Mouse (Mus musculus) liver, embryonic 13.5 days (tissue): ENCODE measurements around the gene Lrrc4c. TPM values are rescaled to one million over a fixed set of nuclear protein-coding genes. Genes with fewer than 3 reads are reported as not detected.

ENCODE experiments used
- ATAC-seq: fragments of 200-750 bp; cut with Nextera tagmentation; 2 replicates; pipeline ENCODE4 v1.8.0; 2017; ENCODE audit warnings: low read depth, mild to moderate bottlenecking, moderate number of reproducible peaks, moderate library complexity
- DNase-seq: peaks from one replicate; pipeline ENCODE4 v3.0.0; 2022
- H3K27ac ChIP-seq: fragments of 300-500 bp; sonication (generic); 2 replicates; pipeline ENCODE4 v1.5.1; 2015; ENCODE audit warnings: moderate library complexity, mild to moderate bottlenecking, inconsistent platforms
- H3K27me3 ChIP-seq: fragments of 300-500 bp; sonication (generic); 2 replicates; pipeline ENCODE4 v1.6.1; 2015; ENCODE audit warnings: mild to moderate bottlenecking, inconsistent platforms
- H3K36me3 ChIP-seq: fragments of 300-500 bp; sonication (generic); 2 replicates; pipeline ENCODE4 v1.6.1; 2015; ENCODE audit warnings: mild to moderate bottlenecking, inconsistent platforms
- H3K4me1 ChIP-seq: fragments of 300-500 bp; sonication (generic); replicated peaks from 2 replicates; pipeline ENCODE4 v1.6.1; 2015; ENCODE audit warnings: inconsistent platforms
- H3K4me2 ChIP-seq: fragments of 300-500 bp; sonication (generic); 2 replicates; pipeline ENCODE4 v1.6.1; 2015; ENCODE audit warnings: inconsistent platforms, mild to moderate bottlenecking, moderate library complexity
- H3K4me3 ChIP-seq: fragments of 300-500 bp; sonication (generic); replicated peaks from 2 replicates; pipeline ENCODE4 v1.5.1; 2015; ENCODE audit warnings: mild to moderate bottlenecking, inconsistent platforms
- H3K9ac ChIP-seq: fragments of 300-500 bp; sonication (generic); 2 replicates; pipeline ENCODE4 v1.6.1; 2015; ENCODE audit warnings: mild to moderate bottlenecking, inconsistent platforms
- H3K9me3 ChIP-seq: fragments of 300-500 bp; sonication (generic); replicated peaks from 2 replicates; pipeline ENCODE4 v1.6.1; 2016; ENCODE audit warnings: inconsistent platforms
- WGBS: fragments of 180-500 bp; shearing (Covaris S2); methylation state at CpG from one replicate; pipeline ENCODE4 v1.1.7; 2015; ENCODE audit not compliant: insufficient replicate concordance; 5-methylcytosine and 5-hydroxymethylcytosine counted together
- polyA plus RNA-seq: library from polyadenylated mRNA; unstranded; fragments of >200 nt; fragmentation: Nextera tagmentation; extraction: Ambion mirVana; gene quantifications from 2 replicates; pipeline ENCODE4 v1.2.1, GENCODE M21; 2015

Lrrc4c gene
- polyA plus RNA-seq, 1 experiment from 2014 or later = 0.13 TPM

- Histone ChIP-seq H3K4me3 (no peak overlapping the region), H3K9me3 (no peaks in the 10 kb centered on the region), H3K9ac (no peak overlapping the region), H3K27me3 (no peaks in the 10 kb centered on the region), H3K36me3 (no peaks in the 10 kb centered on the region), H3K4me1 (no peaks in the 10 kb centered on the region), H3K4me2 (no peak overlapping the region), H3K27ac (no peak overlapping the region)
- ATAC-seq (no peak), DNase-seq (no peak)
Observed at GRCm38 (mm10) chr2:97574921-97575320, 1257.0 kb downstream of the Lrrc4c start.

- 56% methylated on average over 2 of the region's 2 CpGs for WGBS
- Histone ChIP-seq H3K9ac (no peak overlapping the region), H3K4me1 (no peaks in the 10 kb centered on the region), H3K27ac (no peak overlapping the region), H3K4me2 (no peak overlapping the region), H3K9me3 (no peaks in the 10 kb centered on the region), H3K36me3 (no peaks in the 10 kb centered on the region), H3K4me3 (no peak overlapping the region), H3K27me3 (no peaks in the 10 kb centered on the region)
- no peak for ATAC-seq
- DNase-seq = no peak
Observed at GRCm38 (mm10) chr2:97581132-97581531, 1263.2 kb downstream of the Lrrc4c start.

- ATAC-seq (no peak), DNase-seq (no peak)
- Histone ChIP-seq H3K4me3 (no peak overlapping the region), H3K4me2 (no peak overlapping the region), H3K9me3 (no peaks in the 10 kb centered on the region), H3K36me3 (no peaks in the 10 kb centered on the region), H3K27ac (no peak overlapping the region), H3K9ac (no peak overlapping the region), H3K4me1 (no peaks in the 10 kb centered on the region), H3K27me3 (no peaks in the 10 kb centered on the region)
- 74% methylated on average over 3 of the region's 3 CpGs for WGBS
Observed at GRCm38 (mm10) chr2:97586322-97586721, 1268.4 kb downstream of the Lrrc4c start.

GRCm38 (mm10) chr2:97590563-97590962 lies 1272.6 kb downstream of the Lrrc4c start:
- ATAC-seq = no peak

GRCm38 (mm10) chr2:97604182-97604581 lies 1286.2 kb downstream of the Lrrc4c start:
- H3K4me2 ChIP-seq = no peak overlapping the region
- H3K9ac ChIP-seq = no peak overlapping the region
- no peak for DNase-seq
- H3K4me1 ChIP-seq = no peaks in the 10 kb centered on the region
- no peaks in the 10 kb centered on the region for H3K36me3 ChIP-seq
- no peak for ATAC-seq
- 49% methylated on average over 3 of the region's 3 CpGs for WGBS
- no peaks in the 10 kb centered on the region for H3K27me3 ChIP-seq
- H3K27ac ChIP-seq = no peak overlapping the region
- H3K9me3 ChIP-seq = no peaks in the 10 kb centered on the region
- H3K4me3 ChIP-seq = no peak overlapping the region

More at GRCm38 (mm10) chr2:97590563-97590962, 1272.6 kb downstream of the Lrrc4c start:
- no peaks in the 10 kb centered on the region for H3K36me3 ChIP-seq
- no peak overlapping the region for H3K4me3 ChIP-seq
- DNase-seq = no peak
- WGBS = 67% methylated on average over 3 of the region's 3 CpGs
- H3K9ac ChIP-seq = no peak overlapping the region
- H3K27ac ChIP-seq = no peak overlapping the region
- no peaks in the 10 kb centered on the region for H3K27me3 ChIP-seq
- H3K4me2 ChIP-seq = no peak overlapping the region
- H3K4me1 ChIP-seq = no peaks in the 10 kb centered on the region
- H3K9me3 ChIP-seq = no peaks in the 10 kb centered on the region

GRCm38 (mm10) chr2:97604688-97605215 lies 1286.8 kb downstream of the Lrrc4c start:
- DNase-seq (no peak), ATAC-seq (no peak)
- WGBS = 58% methylated on average over 3 of the region's 3 CpGs

GRCm38 (mm10) chr2:97609436-97609835 lies 1291.5 kb downstream of the Lrrc4c start:
- H3K9ac ChIP-seq = no peak overlapping the region
- H3K36me3 ChIP-seq = no peaks in the 10 kb centered on the region
- H3K4me2 ChIP-seq = no peak overlapping the region
- DNase-seq (no peak), ATAC-seq (no peak)
- no peaks in the 10 kb centered on the region for H3K9me3 ChIP-seq
- no peak overlapping the region for H3K4me3 ChIP-seq
- no peaks in the 10 kb centered on the region for H3K4me1 ChIP-seq
- no peaks in the 10 kb centered on the region for H3K27me3 ChIP-seq
- H3K27ac ChIP-seq = no peak overlapping the region

More at GRCm38 (mm10) chr2:97604688-97605215, 1286.8 kb downstream of the Lrrc4c start:
- no peaks in the 10 kb centered on the region for H3K36me3 ChIP-seq
- no peaks in the 10 kb centered on the region for H3K9me3 ChIP-seq
- no peak overlapping the region for H3K27ac ChIP-seq
- H3K9ac ChIP-seq = no peak overlapping the region
- no peak overlapping the region for H3K4me2 ChIP-seq
- H3K4me3 ChIP-seq = no peak overlapping the region
- H3K4me1 ChIP-seq = no peaks in the 10 kb centered on the region
- no peaks in the 10 kb centered on the region for H3K27me3 ChIP-seq

- Histone ChIP-seq H3K4me1 (no peaks in the 10 kb centered on the region), H3K4me3 (no peak overlapping the region), H3K27me3 (no peaks in the 10 kb centered on the region), H3K4me2 (no peak overlapping the region), H3K9ac (no peak overlapping the region), H3K36me3 (no peaks in the 10 kb centered on the region), H3K27ac (no peak overlapping the region), H3K9me3 (no peaks in the 10 kb centered on the region)
- ATAC-seq (no peak), DNase-seq (no peak)
- 75% methylated on average over 2 of the region's 2 CpGs for WGBS
Observed at GRCm38 (mm10) chr2:97610566-97610965, 1292.6 kb downstream of the Lrrc4c start.

- ATAC-seq (no peak), DNase-seq (no peak)
- no peak overlapping the region for H3K9ac ChIP-seq
- no peaks in the 10 kb centered on the region for H3K9me3 ChIP-seq
- H3K4me3 ChIP-seq = no peak overlapping the region
- H3K27ac ChIP-seq = no peak overlapping the region
- H3K27me3 ChIP-seq = no peaks in the 10 kb centered on the region
- H3K4me2 ChIP-seq = no peak overlapping the region
- no peaks in the 10 kb centered on the region for H3K36me3 ChIP-seq
- 72% methylated on average over 2 of the region's 2 CpGs for WGBS
- H3K4me1 ChIP-seq = no peaks in the 10 kb centered on the region
Observed at GRCm38 (mm10) chr2:97614724-97615123, 1296.8 kb downstream of the Lrrc4c start.

GRCm38 (mm10) chr2:97618589-97618988 lies 1300.6 kb downstream of the Lrrc4c start:
- Histone ChIP-seq H3K9me3 (no peaks in the 10 kb centered on the region), H3K27ac (no peak overlapping the region), H3K9ac (no peak overlapping the region), H3K36me3 (no peaks in the 10 kb centered on the region), H3K4me2 (no peak overlapping the region), H3K4me1 (no peaks in the 10 kb centered on the region), H3K27me3 (no peaks in the 10 kb centered on the region), H3K4me3 (no peak overlapping the region)
- no peak for DNase-seq
- no peak for ATAC-seq
- WGBS = 69% methylated on average over 1 of the region's 1 CpGs

- H3K27ac ChIP-seq = no peak overlapping the region
- DNase-seq (no peak), ATAC-seq (no peak)
- WGBS = 62% methylated on average over 2 of the region's 2 CpGs
- no peak overlapping the region for H3K4me3 ChIP-seq
- no peak overlapping the region for H3K9ac ChIP-seq
- H3K27me3 ChIP-seq = no peaks in the 10 kb centered on the region
- H3K4me2 ChIP-seq = no peak overlapping the region
- no peaks in the 10 kb centered on the region for H3K4me1 ChIP-seq
- no peaks in the 10 kb centered on the region for H3K9me3 ChIP-seq
- H3K36me3 ChIP-seq = no peaks in the 10 kb centered on the region
Observed at GRCm38 (mm10) chr2:97639941-97640340, 1322.0 kb downstream of the Lrrc4c start.

GRCm38 (mm10) chr2:97641661-97642060 lies 1323.7 kb downstream of the Lrrc4c start:
- Histone ChIP-seq H3K4me2 (no peak overlapping the region), H3K27ac (no peak overlapping the region), H3K4me3 (no peak overlapping the region), H3K9ac (no peak overlapping the region), H3K4me1 (no peaks in the 10 kb centered on the region), H3K9me3 (no peaks in the 10 kb centered on the region), H3K27me3 (no peaks in the 10 kb centered on the region), H3K36me3 (no peaks in the 10 kb centered on the region)
- ATAC-seq (no peak), DNase-seq (no peak)
